Mouse (Mus musculus): Measurements from ENCODE around the gene Prr15.
A peak's percentile ranks its signal among the peaks of the same experiment; 100 is the strongest.

The Prr15 gene

DNA sequence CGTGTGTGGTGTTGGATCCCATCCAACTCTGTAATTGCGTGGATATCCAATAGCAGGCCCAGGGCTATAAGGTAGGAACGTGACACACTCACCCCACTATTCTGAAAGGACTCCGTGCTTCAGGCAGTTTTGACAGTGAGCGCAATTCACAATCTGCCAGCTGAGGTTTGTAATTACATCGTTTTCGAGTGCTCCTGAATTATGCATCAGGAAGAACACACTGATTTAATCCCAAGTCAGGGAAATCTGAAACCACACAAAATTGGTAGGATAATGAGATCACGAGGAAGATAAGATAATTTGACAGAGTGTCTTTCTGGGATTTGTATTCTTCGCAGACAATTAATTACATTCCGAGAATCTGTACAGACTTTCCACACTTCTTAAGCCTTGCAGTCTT, 6.1 kb downstream of the Prr15 start:
- peak; percentile 27 for DNase-seq (ENCODE audit: low read depth, low spot score)

- no peak for DNase-seq (ENCODE audit: low read depth, low spot score)
These were observed 6.6 kb downstream of the Prr15 start for GRCm38 (mm10) chr6:54332203-54332602.

DNA sequence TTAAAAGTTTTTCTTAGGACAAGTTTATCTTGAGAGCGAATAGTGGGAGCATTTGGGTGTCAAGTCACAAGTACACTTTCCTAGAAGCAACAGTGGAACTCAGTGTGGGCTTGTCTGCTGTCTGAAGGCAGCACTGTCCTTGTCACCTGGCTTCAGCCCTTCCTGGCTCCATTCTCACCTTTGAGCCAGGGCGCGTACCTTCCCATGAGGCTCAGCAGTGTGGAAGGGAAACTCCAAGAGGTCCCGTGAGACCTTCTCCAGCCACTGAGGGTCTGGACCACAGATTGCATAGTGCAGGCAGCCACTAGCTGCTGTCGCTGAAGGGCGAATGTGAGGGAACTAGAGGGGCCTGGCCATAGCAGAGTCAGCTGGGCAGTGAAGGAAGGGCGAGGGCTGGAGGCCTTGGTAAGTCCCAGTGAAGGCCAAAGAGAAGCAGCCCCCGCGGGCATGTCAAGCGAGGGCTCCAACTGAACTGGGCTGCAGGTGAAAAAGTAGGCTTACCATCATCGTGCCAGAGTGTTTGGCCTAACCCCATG, 7.5 kb downstream of the Prr15 start:
- DNase-seq (ENCODE audit: low read depth, low spot score), result no peak

GRCm38 (mm10) chr6:54333652-54334396, 8.2 kb downstream of the Prr15 start:
- peak; percentile 91 for DNase-seq (ENCODE audit: low read depth, low spot score)

DNA sequence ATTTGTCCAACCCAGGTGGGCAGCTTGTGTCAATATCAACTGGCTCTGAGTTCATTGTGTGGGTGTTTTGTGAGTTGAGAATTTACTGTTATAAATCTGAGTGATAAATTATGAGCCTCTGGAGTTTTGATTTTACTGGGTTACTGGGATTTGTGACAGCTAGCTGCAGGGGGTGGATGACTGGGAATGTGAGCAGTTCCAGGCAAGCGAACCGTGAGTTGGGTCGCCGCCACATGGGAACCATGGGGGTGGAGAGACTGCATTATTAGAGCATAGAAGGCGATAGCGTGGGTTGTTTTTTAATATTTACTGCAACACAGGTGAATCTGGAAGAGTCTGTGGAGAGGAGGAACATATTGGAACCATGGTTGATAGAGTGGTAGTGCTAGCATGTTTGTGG, 11.7 kb downstream of the Prr15 start:
- DNase-seq (ENCODE audit: low read depth, low spot score), result peak; percentile 80

DNA sequence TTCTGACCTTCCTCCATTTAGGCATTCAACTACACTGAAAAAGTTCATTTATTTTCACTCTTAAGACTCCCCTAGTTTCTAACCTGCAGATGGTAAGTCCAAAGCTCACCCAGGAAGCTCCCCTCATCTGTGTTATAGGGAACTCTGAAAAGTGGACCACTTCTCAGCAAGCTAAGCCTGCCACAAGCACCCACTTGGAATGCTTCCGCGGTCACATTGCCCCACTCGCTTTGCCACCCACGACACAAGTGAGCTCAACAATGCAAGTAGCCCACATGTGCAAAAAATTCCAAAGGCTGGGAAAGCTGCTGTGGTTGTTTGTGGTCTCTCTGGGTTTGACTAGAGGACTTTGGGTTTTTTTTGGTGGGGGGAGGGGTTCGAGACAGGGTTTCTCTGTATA, 15.5 kb downstream of the Prr15 start:
- no peak for DNase-seq (ENCODE audit: low read depth, low spot score)

GRCm38 (mm10) chr6:54342223-54342622, 16.6 kb downstream of the Prr15 start:
- peak; percentile 53 for DNase-seq (ENCODE audit: low read depth, low spot score)

- DNase-seq (ENCODE audit: low read depth, low spot score), result peak; percentile 44
These were observed 26.2 kb downstream of the Prr15 start for GRCm38 (mm10) chr6:54351860-54352259.

DNA sequence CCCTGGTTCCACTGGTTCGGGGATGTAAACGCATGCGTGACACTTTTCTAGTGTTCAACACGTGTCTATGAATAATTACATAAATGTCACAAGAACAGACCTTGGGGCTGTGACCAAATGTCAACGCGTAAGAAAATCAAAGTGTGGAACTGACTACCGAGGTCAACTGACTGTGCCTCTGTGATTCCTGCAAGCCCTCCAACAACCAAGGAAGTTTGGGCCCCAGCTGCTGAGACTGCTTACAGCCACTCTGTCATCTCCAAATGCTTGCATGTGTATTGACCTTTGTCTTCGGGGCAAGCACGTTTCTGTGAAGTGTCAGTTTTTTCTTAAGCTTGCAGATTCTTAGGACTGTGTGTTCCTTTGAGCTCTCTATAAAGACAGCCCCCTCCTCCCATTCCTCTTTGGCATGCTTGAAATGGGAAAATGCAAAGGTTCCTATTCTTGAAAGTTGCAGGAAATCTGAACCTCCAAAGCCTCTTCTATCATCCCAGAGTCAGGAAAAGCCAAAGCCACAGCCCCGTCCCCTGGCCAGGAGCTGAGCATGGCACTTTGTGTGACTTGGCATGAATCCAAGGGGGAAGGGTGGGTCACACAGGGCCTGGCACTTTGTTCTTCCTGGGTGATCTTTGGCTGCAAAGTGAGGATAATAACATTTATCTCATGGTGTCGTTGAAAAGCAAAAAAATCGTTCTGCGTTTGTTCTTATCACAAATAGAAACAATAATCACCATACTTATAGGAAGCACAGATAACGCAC, 27.5 kb downstream of the Prr15 start:
- DNase-seq (ENCODE audit: low read depth, low spot score), result no peak

- no peak for DNase-seq (ENCODE audit: low read depth, low spot score)
These were observed 28.1 kb downstream of the Prr15 start for GRCm38 (mm10) chr6:54353698-54354097.

GRCm38 (mm10) chr6:54355626-54356025, 30.0 kb downstream of the Prr15 start:
- DNase-seq (ENCODE audit: low read depth, low spot score), result no peak

- no peak for DNase-seq (ENCODE audit: low read depth, low spot score)
These were observed 37.1 kb downstream of the Prr15 start for GRCm38 (mm10) chr6:54362526-54363324.

- no peak for DNase-seq (ENCODE audit: low read depth, low spot score)
These were observed 38.9 kb downstream of the Prr15 start for GRCm38 (mm10) chr6:54364406-54365136.

- no peak for DNase-seq (ENCODE audit: low read depth, low spot score)
These were observed 41.0 kb downstream of the Prr15 start for GRCm38 (mm10) chr6:54366607-54367006.

- DNase-seq (ENCODE audit: low read depth, low spot score), result peak; percentile 88
These were observed 42.4 kb downstream of the Prr15 start for GRCm38 (mm10) chr6:54368071-54368470.

GRCm38 (mm10) chr6:54369913-54370542, 44.4 kb downstream of the Prr15 start:
- no peak for DNase-seq (ENCODE audit: low read depth, low spot score)

GRCm38 (mm10) chr6:54371874-54372273, 46.2 kb downstream of the Prr15 start:
- peak; percentile 71 for DNase-seq (ENCODE audit: low read depth, low spot score)

DNA sequence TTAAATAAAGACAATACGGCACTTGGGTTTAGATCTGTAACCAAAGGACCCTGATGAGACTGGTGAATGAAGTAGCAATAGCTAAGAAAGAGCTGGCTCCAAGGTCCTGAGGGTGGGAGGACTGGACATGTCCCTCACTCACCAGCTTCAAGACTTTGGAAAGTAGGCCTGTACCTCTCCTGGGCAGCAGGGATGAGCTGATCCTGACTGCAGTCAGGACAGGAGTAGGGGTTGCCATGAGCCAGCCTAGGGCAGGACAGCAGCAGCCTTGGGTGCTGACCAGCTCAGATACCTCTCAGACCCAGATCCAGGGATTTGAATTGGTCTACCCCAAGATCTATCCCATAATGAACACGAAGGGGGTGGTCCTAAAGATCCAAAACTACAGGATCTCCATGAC, 53.7 kb downstream of the Prr15 start:
- no peak for DNase-seq (ENCODE audit: low read depth, low spot score)
